Mouse (Mus musculus): ENCODE data around the gene Hmga2. TPM values are rescaled to one million over a fixed set of nuclear protein-coding genes. Genes with fewer than 3 reads are reported as not detected.
"Not testable (repeated sequence)": the region's sequence is repeated elsewhere in the genome, so short reads cannot be mapped to it uniquely, and the experiment has no call there.

Gene Hmga2
- polyA plus RNA-seq, 1 experiment from 2014 or later: 3.4 TPM

- 92% methylated on average over 2 of the region's 2 CpGs for WGBS
These were observed 136.4 kb downstream of the Hmga2 start for GRCm38 (mm10) chr10:120339906-120340305.

GRCm38 (mm10) chr10:120339324-120339723 lies 136.9 kb downstream of the Hmga2 start:
- Histone ChIP-seq H3K4me3 (ENCODE audit: low read depth, low read length) (no peak overlapping the region), H3K9ac (replicated peaks; ENCODE audit: low read depth, low read length) (no peak overlapping the region), H3K4me1 (ENCODE audit: control insufficient read depth, insufficient read depth, low read length) (no peaks in the 10 kb centered on the region), H3K36me3 (ENCODE audit: control insufficient read depth, insufficient read depth, low read length) (no peaks in the 10 kb centered on the region), H3K9me3 (ENCODE audit: control insufficient read depth, low read length) (no peaks in the 10 kb centered on the region), H3K27ac (ENCODE audit: low read depth, low read length) (no peak overlapping the region), H3K27me3 (ENCODE audit: control insufficient read depth, insufficient read depth, low read length) (no peaks in the 10 kb centered on the region), H3K4me2 (ENCODE audit: low read depth, low read length) (no peak overlapping the region)
- whole genome bisulfite sequencing: 55% methylated on average over 4 of the region's 4 CpGs
- ATAC-seq (ENCODE audit: low read depth): no peak

More at GRCm38 (mm10) chr10:120339906-120340305, 136.4 kb downstream of the Hmga2 start:
- H3K9ac ChIP-seq (replicated peaks; ENCODE audit: low read depth, low read length); ATAC-seq (ENCODE audit: low read depth); H3K4me2 ChIP-seq (ENCODE audit: low read depth, low read length); H3K36me3 ChIP-seq (ENCODE audit: control insufficient read depth, insufficient read depth, low read length); H3K27ac ChIP-seq (ENCODE audit: low read depth, low read length); H3K4me1 ChIP-seq (ENCODE audit: control insufficient read depth, insufficient read depth, low read length); H3K4me3 ChIP-seq (ENCODE audit: low read depth, low read length); H3K27me3 ChIP-seq (ENCODE audit: control insufficient read depth, insufficient read depth, low read length); H3K9me3 ChIP-seq (ENCODE audit: control insufficient read depth, low read length): not testable (repeated sequence)

GRCm38 (mm10) chr10:120338841-120339240 lies 137.4 kb downstream of the Hmga2 start:
- Histone ChIP-seq H3K9me3 (ENCODE audit: control insufficient read depth, low read length) (no peaks in the 10 kb centered on the region), H3K4me1 (ENCODE audit: control insufficient read depth, insufficient read depth, low read length) (no peaks in the 10 kb centered on the region), H3K27me3 (ENCODE audit: control insufficient read depth, insufficient read depth, low read length) (no peaks in the 10 kb centered on the region), H3K4me3 (ENCODE audit: low read depth, low read length) (no peak overlapping the region), H3K36me3 (ENCODE audit: control insufficient read depth, insufficient read depth, low read length) (no peaks in the 10 kb centered on the region), H3K4me2 (ENCODE audit: low read depth, low read length) (no peak overlapping the region), H3K9ac (replicated peaks; ENCODE audit: low read depth, low read length) (no peak overlapping the region), H3K27ac (ENCODE audit: low read depth, low read length) (no peak overlapping the region)
- ATAC-seq (ENCODE audit: low read depth): no peak
- 73% methylated on average over 5 of the region's 5 CpGs for WGBS

DNA sequence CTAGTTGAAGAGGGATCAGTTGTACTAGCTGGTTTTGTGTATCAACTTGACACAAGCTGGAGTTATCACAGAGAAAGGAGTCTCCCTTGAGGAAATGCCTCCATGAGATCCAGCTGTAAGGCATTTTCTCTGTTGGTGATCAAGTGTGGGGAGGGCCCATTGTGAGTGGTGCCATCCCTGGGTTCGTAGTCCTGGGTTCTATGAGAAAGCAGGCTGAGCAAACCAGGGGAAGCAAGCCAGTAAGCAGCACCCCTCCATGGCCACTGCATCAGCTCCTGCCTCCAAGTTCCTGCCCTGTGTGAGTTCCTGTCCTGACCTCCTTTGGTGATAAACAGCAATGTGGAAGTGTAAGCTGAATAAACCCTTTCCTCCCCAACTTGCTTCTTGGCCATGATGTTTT lies 137.8 kb downstream of the Hmga2 start:
- not testable (repeated sequence) for H3K9me3 ChIP-seq (ENCODE audit: control insufficient read depth, low read length); H3K4me1 ChIP-seq (ENCODE audit: control insufficient read depth, insufficient read depth, low read length); H3K4me3 ChIP-seq (ENCODE audit: low read depth, low read length); H3K36me3 ChIP-seq (ENCODE audit: control insufficient read depth, insufficient read depth, low read length); H3K27me3 ChIP-seq (ENCODE audit: control insufficient read depth, insufficient read depth, low read length); H3K27ac ChIP-seq (ENCODE audit: low read depth, low read length); H3K9ac ChIP-seq (replicated peaks; ENCODE audit: low read depth, low read length); H3K4me2 ChIP-seq (ENCODE audit: low read depth, low read length); ATAC-seq (ENCODE audit: low read depth)
- WGBS: 85% methylated on average over 1 of the region's 1 CpGs

DNA sequence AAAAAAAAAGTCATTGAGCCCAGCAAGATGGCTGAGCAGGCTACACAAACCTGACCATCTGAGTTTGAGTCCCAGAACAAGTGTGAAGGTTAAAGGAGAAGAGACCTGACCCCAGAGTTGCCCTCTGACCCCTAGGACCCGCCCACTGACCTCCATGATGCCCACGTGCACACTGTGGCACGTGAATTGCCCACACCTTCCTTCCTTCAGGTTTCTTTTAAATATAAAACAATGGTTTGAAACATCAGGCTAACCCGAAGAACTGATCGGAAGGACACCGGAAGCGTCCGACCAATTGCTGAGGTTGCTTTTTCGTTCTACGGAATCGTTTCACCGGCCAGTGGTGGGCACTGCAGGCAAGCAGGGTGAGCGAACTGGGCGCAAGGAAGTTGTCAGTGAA lies 148.3 kb downstream of the Hmga2 start:
- H3K4me3 ChIP-seq (ENCODE audit: low read depth, low read length): no peak overlapping the region
- H3K36me3 ChIP-seq (ENCODE audit: control insufficient read depth, insufficient read depth, low read length): no peaks in the 10 kb centered on the region
- H3K9me3 ChIP-seq (ENCODE audit: control insufficient read depth, low read length): no peaks in the 10 kb centered on the region
- 94% methylated on average over 14 of the region's 14 CpGs for WGBS
- no peak overlapping the region for H3K9ac ChIP-seq (replicated peaks; ENCODE audit: low read depth, low read length)
- no peak overlapping the region for H3K4me2 ChIP-seq (ENCODE audit: low read depth, low read length)
- H3K27me3 ChIP-seq (ENCODE audit: control insufficient read depth, insufficient read depth, low read length): no peaks in the 10 kb centered on the region
- H3K27ac ChIP-seq (ENCODE audit: low read depth, low read length): no peak overlapping the region
- ATAC-seq (ENCODE audit: low read depth): no peak
- H3K4me1 ChIP-seq (ENCODE audit: control insufficient read depth, insufficient read depth, low read length): no peaks in the 10 kb centered on the region

DNA sequence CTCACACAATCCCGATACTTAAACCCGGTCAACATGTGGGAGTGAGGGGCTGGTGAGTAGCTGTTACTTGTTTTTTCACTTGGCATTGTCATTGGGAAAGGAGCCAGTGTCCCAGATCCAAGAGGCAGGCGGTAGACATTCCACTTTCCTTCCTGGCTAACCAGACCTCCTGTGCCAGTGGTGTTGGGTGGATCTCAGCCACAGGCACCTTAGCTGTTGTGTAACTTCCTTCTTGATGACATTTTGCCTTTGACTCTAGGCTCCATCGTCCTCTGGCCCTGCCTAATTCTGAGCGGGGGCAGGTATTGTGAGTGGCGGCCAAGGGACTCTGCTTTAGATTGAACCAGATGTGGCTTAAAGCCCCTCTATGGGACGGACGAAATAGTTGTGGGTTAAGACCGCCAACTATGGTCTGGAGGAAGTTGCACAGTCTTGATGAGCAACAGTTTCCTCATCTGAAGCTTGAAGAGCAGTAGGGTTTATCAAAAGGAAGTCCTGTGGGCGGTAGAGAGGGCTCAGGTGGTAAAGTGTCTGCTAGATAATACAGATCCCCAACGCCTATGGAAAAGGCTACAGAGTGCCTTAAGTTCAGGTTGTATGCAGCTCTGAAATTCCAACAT lies 152.6 kb downstream of the Hmga2 start:
- WGBS: 92% methylated on average over 11 of the region's 11 CpGs

GRCm38 (mm10) chr10:120322815-120323214 lies 153.5 kb downstream of the Hmga2 start:
- Histone ChIP-seq H3K27ac (ENCODE audit: low read depth, low read length) (no peak overlapping the region), H3K9ac (replicated peaks; ENCODE audit: low read depth, low read length) (no peak overlapping the region), H3K9me3 (ENCODE audit: control insufficient read depth, low read length) (no peaks in the 10 kb centered on the region), H3K27me3 (ENCODE audit: control insufficient read depth, insufficient read depth, low read length) (no peaks in the 10 kb centered on the region), H3K4me2 (ENCODE audit: low read depth, low read length) (no peak overlapping the region), H3K4me1 (ENCODE audit: control insufficient read depth, insufficient read depth, low read length) (no peaks in the 10 kb centered on the region), H3K4me3 (ENCODE audit: low read depth, low read length) (no peak overlapping the region), H3K36me3 (ENCODE audit: control insufficient read depth, insufficient read depth, low read length) (no peaks in the 10 kb centered on the region)
- 93% methylated on average over 8 of the region's 8 CpGs for WGBS
- ATAC-seq (ENCODE audit: low read depth): no peak

More for the DNA sequence above, 152.6 kb downstream of the Hmga2 start:
- H3K9me3 ChIP-seq (ENCODE audit: control insufficient read depth, low read length): no peaks in the 10 kb centered on the region
- no peaks in the 10 kb centered on the region for H3K27me3 ChIP-seq (ENCODE audit: control insufficient read depth, insufficient read depth, low read length)
- no peaks in the 10 kb centered on the region for H3K4me1 ChIP-seq (ENCODE audit: control insufficient read depth, insufficient read depth, low read length)
- no peak overlapping the region for H3K4me2 ChIP-seq (ENCODE audit: low read depth, low read length)
- H3K9ac ChIP-seq (replicated peaks; ENCODE audit: low read depth, low read length): no peak overlapping the region
- no peak overlapping the region for H3K4me3 ChIP-seq (ENCODE audit: low read depth, low read length)
- H3K27ac ChIP-seq (ENCODE audit: low read depth, low read length): no peak overlapping the region
- no peak for ATAC-seq (ENCODE audit: low read depth)
- no peaks in the 10 kb centered on the region for H3K36me3 ChIP-seq (ENCODE audit: control insufficient read depth, insufficient read depth, low read length)

DNA sequence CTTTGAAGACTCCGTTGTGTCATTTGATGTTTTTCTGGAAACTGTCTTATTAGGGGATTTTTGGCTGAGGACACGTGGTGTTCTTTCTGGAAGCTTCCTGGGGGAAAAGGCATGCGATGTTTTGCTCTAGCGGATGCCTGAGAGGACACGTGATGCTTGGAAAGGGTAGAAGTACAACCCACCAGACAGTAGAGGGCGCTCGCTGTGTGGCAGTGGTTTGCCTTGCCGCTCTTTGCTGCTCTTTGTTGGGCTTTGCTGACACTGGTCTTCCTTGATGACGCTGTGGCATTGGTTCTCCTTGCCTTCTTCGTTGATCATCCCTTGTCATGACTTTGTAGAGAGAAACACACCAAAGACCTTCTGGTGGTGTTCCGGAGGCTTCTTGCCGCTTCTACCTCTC lies 156.7 kb downstream of the Hmga2 start:
- Histone ChIP-seq H3K27ac (ENCODE audit: low read depth, low read length) (no peak overlapping the region), H3K36me3 (ENCODE audit: control insufficient read depth, insufficient read depth, low read length) (no peaks in the 10 kb centered on the region), H3K4me3 (ENCODE audit: low read depth, low read length) (no peak overlapping the region), H3K9me3 (ENCODE audit: control insufficient read depth, low read length) (no peaks in the 10 kb centered on the region), H3K4me1 (ENCODE audit: control insufficient read depth, insufficient read depth, low read length) (no peaks in the 10 kb centered on the region), H3K9ac (replicated peaks; ENCODE audit: low read depth, low read length) (no peak overlapping the region), H3K4me2 (ENCODE audit: low read depth, low read length) (no peak overlapping the region), H3K27me3 (ENCODE audit: control insufficient read depth, insufficient read depth, low read length) (no peaks in the 10 kb centered on the region)
- ATAC-seq (ENCODE audit: low read depth): no peak
- WGBS: 91% methylated on average over 12 of the region's 12 CpGs
